Mouse (Mus musculus): ENCODE results near the gene Ttc29.

Ttc29 gene

GRCm38 (mm10) chr8:78278598-78278997 lies 65.5 kb downstream of the Ttc29 start:
- no peak for DNase-seq (ENCODE audit: low spot score in 2 of 2)

DNA sequence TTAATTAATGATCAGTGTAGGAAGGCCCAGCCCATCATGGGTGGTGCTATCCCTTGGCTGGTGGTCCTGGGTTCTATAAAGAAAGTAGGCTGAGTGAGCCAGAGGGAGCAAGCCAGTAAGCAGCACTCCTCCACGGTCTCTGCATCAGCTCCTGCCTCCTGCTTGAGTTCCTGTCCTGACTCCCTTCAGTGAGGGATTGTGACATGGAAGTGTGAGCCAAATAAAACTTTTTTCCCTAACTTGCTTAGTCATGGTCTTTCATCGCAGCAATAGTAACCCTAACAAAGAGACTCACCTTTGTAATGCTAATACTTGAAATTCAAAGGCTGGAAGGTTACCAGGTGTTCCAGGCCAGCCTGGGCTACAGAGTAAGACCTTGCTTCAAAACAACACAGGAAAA lies 71.7 kb downstream of the Ttc29 start:
- no peak for DNase-seq (ENCODE audit: low spot score in 2 of 2)

DNA sequence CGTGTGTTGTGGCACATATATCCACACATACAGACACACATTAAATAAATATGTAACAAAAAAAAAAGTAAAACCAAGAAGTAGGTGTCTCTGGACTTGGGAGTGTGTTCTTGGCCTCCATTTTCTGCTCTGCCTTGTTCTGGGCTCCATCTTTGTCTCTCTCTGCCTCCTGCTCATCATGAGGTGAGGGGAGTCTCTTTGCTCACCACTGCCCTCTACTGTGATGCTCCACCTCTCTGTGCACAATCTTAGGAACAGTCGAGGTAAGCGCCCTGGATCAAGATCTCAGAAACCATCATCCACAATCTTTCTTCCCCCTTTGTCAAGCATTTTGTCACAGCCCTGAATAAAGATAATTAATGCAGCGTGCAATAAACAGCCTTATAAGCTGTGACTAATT lies 72.3 kb downstream of the Ttc29 start:
- no peak for DNase-seq (ENCODE audit: low spot score in 2 of 2)

DNA sequence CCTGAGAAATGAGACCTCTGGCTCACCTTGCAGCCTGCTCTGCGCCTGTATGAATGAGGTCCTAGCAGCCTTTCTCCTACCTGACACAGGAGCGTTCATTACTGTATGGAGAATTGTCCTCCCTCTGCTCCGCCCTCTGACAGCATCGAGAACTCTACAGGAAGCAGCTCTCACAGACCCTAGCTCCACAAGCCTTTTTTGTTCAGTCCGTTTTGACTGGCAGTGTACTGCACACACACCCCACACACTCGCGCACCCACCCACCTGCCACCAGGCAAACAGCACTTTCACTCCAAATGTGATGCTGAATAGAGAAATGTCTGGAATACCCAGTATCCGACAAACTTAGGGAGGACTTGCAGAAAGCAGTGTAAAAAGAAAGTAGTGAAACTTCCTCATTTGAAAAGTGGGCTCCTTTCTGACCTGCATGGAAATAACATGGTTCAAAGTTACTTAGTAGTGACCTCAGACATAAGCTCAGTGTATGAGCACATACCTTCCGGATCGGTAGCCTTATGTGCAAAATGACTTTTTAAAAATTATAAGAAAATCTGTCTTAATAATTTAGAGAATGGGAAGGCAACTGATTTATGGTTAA lies 76.4 kb downstream of the Ttc29 start:
- no peak for DNase-seq (ENCODE audit: low spot score in 2 of 2)

- DNase-seq (ENCODE audit: low spot score in 2 of 2): no peak
These were observed 77.2 kb downstream of the Ttc29 start for GRCm38 (mm10) chr8:78290274-78290673.

- DNase-seq (ENCODE audit: low spot score in 2 of 2): no peak
These were observed 82.4 kb downstream of the Ttc29 start for GRCm38 (mm10) chr8:78295494-78295893.

DNA sequence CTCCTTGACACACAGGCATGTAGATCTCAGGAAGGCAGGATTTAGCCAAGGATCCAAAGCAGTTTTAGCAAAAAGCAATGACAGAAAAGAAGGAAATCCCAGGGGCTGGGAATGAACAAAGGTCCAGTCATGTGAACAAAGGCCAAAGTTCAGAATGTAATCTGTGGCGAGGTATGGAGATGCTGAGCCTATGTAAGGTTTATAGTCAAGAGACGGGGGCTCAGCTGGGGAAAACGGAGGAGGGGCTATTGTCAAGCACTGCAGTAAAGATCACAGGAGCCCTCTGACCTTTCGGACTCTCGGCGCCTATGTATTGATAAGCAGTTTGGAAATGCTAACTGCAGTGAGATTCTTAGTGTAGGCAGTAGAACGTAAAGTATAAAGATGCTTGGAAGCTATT lies 90.5 kb downstream of the Ttc29 start:
- DNase-seq (ENCODE audit: low spot score in 2 of 2): no peak

GRCm38 (mm10) chr8:78306604-78307003 lies 93.5 kb downstream of the Ttc29 start:
- DNase-seq (ENCODE audit: low spot score in 2 of 2): no peak

DNA sequence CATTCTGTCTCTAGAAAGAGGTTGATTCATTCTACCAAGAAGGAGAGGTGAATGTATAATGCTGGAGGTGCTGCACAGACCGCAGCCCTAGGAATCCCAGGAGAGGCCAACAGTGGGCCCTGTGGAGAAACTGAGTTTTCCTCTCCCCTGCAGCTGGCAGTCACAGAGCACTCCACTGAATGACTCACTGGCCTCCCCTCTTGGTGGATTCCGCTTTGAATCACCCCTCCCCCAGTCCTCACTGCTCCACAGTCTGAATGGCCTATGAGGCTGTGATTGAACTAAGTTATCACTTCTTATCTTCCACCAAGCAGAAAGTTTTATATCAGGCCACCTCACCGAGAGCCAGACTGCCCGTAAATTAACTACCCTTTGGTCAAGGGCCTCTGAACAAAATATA lies 94.0 kb downstream of the Ttc29 start:
- DNase-seq (ENCODE audit: low spot score in 2 of 2): no peak

DNA sequence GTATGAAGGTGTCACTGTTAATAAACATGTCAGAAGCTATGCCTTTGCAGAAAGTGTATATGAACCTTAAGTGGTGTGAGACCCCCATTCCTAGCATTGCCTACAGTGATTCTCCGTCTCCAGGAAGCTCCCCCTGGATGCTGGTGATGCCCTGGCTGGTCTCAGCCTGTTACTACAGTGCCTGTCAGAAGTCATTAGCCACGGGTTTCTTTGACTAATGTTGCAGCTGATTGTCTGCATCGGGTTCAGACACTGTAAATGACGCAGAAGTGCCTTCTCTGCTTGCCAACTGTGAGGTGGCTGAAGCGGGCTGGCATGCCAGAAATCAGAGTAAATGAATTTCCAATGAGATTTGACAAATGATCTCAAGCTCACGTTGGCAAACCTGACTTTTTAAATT lies 96.4 kb downstream of the Ttc29 start:
- no peak for DNase-seq (ENCODE audit: low spot score in 2 of 2)

DNA sequence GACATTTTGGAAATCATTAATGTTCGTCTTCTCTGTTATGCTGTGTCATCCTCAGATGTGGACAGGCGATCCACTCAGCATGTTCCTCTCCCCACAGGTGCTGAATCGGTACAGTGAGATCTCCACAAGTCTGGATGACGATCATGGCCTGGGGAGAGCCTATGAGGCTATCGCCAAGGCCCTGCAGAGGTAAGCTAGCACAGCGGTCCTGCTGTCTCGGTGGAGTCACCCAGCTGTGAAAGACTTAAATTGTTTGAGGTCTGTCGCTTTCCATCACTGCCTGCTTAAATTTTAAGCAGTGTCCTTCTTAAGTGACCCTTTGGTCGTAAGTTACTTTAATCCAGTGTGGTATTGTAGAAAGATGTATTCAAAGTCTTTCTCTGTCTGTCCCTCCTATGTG lies 102.5 kb downstream of the Ttc29 start:
- DNase-seq (ENCODE audit: low spot score in 2 of 2): no peak

- DNase-seq (ENCODE audit: low spot score in 2 of 2): no peak
These were observed 104.6 kb downstream of the Ttc29 start for GRCm38 (mm10) chr8:78317666-78318065.

DNA sequence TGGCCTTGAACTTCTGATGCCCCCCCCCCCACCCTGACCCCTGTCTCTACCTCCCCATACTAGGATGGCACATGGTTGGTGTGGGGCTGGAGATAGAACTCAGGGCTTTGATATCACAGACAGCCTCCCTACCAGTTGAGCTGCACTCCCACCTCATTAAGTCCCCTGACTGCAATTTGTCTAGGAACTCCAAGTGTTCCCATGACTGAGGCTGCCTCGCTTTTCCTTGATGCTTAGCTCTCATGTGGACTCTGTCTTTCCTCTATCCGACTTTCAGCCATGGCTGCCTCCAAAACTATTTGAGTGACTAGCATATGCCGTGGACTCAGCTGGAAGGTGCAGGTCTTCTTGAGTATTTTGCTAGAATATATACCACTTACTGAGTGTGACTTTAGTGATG lies 110.3 kb downstream of the Ttc29 start:
- no peak for DNase-seq (ENCODE audit: low spot score in 2 of 2)

DNA sequence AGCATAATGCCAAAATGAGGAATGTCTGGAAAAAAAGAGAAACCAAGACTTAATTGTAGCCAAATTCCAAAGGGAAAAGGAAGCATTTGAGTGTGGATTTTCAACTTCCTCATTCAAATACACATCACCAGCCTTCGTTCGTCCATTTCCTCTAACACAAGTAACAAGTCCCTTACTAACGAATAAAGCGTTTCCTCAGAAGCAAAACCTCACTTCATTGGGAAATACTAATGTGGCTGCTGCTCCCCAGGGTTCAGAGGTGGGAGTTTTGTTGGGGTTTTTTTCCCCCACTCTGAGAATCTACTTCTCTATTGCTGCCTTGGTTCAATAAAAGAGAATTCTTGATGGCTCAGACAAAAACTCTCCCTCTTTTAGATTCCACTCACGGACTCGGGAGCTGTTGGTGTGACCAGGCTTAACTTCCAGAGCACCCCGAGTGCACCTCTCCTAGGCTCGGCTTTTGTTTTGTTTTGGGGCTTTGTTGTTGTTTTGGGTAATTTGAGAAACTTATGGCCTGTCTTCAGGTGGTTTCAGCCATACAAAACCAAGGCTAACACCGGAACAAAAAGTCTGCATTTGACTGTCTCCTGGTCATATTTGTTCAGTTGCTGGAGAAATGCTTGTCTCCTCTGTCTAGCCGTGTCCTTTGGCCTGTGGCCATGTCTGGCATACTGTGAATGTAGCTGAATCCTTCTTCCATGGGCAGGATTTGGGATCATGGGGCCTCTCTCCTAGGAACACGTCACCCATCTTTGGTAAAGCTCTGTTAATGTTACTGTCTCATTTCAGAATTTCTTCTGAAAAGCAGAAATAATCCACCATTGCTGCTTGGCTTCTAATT lies 127.8 kb downstream of the Ttc29 start:
- no peak for DNase-seq (ENCODE audit: low spot score in 2 of 2)

GRCm38 (mm10) chr8:78342151-78342550 lies 129.1 kb downstream of the Ttc29 start:
- DNase-seq (ENCODE audit: low spot score in 2 of 2): no peak

DNA sequence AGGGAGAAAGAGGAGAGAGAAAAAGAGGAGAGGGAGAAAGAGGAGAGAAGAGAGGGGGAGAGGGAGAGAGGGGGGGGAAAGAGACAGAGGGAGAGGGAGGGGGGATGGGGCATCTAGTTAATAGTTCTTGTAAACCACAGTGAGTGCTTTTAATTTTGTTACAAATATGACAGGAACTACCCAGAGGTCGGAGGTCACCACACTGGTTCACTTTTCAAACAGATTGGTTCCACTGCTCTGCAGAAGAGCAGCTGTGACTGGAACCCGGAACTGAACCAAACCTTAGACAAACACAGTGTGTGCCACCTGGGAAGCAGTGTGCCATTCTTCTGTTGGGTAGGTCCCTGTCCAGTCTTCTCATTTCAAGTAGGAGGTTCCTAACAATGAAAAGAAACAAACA lies 130.9 kb downstream of the Ttc29 start:
- no peak for DNase-seq (ENCODE audit: low spot score in 2 of 2)

- DNase-seq (ENCODE audit: low spot score in 2 of 2): no peak
These were observed 132.6 kb downstream of the Ttc29 start for GRCm38 (mm10) chr8:78345705-78346104.

DNA sequence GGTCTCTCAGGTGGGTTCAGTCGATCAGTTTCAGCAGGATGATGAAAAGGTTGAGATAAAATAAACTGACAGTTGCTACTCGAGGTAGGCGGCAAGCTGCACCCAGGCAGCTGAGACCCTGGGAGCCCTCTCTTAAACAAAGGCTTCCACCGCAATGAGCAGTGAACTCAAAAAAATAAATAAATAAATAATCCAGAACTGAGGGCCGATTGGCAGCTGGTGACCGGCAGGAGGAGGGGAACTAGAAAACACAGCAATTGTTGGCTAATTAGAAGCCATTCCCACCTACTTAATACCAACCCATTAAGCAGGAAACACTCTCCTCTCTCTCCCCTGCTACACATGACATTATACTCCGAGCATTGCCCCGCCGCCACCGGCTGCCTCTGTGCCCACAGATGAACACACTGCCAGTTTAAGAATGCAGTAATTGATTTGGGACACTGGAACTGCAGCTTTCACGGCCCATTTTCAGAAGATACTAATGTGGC lies 133.1 kb downstream of the Ttc29 start:
- DNase-seq (ENCODE audit: low spot score in 2 of 2): no peak

DNA sequence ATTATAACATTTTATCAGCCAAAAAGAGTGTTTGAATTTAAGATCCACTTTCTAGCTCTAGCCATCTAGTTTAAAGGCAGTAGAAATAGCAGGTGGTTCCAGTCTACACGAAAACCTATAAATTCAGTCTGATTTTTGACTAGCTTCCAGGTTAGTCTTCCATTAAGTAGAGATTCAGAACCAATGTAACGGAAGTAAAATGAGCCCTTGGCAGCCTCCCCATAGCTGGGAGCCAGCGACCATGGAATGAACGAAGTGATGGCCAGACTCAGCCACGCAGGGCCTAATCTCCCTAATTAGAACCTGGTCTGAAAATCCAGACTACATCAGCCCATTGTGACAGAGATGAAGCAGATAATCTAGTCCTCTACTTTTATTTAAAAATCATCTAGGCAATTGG lies 140.8 kb downstream of the Ttc29 start:
- no peak for DNase-seq (ENCODE audit: low spot score in 2 of 2)

- DNase-seq (ENCODE audit: low spot score in 2 of 2): no peak
These were observed 141.7 kb downstream of the Ttc29 start for GRCm38 (mm10) chr8:78354801-78355200.

- no peak for DNase-seq (ENCODE audit: low spot score in 2 of 2)
These were observed 177.7 kb downstream of the Ttc29 start for GRCm38 (mm10) chr8:78390756-78391155.

GRCm38 (mm10) chr8:78419272-78419671 lies 206.2 kb downstream of the Ttc29 start:
- no peak for DNase-seq (ENCODE audit: low spot score in 2 of 2)

DNA sequence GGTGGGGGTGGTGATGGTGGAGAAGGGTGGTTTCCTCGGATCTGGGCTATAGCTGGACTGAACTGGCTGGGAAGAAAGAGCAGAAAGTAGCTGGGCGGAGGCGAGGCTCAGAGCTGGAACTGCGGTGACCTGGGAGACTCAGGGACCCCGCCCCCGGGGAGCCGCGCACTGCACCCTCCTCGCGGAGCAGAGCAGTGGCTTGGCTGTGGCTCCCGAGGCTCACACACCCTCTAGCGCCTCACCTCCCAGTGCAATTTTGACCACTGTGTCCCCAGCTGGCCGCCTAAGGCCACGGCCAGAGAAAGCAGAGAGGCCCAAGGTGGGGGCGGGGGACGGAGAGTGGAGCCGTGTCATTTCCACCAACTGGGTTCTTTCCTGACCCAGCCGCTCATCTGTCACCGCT lies 207.0 kb downstream of the Ttc29 start:
- no peak for DNase-seq (ENCODE audit: low spot score in 2 of 2)

All from spleen, postnatal 36 days (tissue).